Mouse (Mus musculus): Measurements from ENCODE around the gene Son.

GRCm38 (mm10) chr16:91620991-91621390 lies 26.3 kb upstream of the Son start:
- TF ChIP-seq CTCF (IDR thresholded peaks at IDR 0.05; ENCODE audit: extremely low read depth, insufficient read length, insufficient replicate concordance, low read depth, low read length), result no peak
- no peak for TF ChIP-seq POLR2A (IDR thresholded peaks at IDR 0.05; ENCODE audit: low read depth, low read length)
